Mouse (Mus musculus): ENCODE measurements around the gene Utp20.

The Utp20 gene

GRCm38 (mm10) chr10:88714744-88715143, 111.9 kb downstream of the Utp20 start:
- no peak for DNase-seq

- no peak for DNase-seq
Measured at GRCm38 (mm10) chr10:88712359-88712758, 114.2 kb downstream of the Utp20 start.

GRCm38 (mm10) chr10:88708671-88709523, 117.7 kb downstream of the Utp20 start:
- no peak for DNase-seq

- DNase-seq, result no peak
Measured at GRCm38 (mm10) chr10:88700938-88701337, 125.7 kb downstream of the Utp20 start.
